Mouse (Mus musculus) C2C12 (cell line): ENCODE measurements around the gene Cops2.

Source experiments
- CTCF ChIP-seq: IDR thresholded peaks from one replicate; pipeline ENCODE4 v1.5.1; 2011; ENCODE audit not compliant: control insufficient read depth, insufficient read depth, insufficient read length
- MAX ChIP-seq: IDR thresholded peaks from one replicate; pipeline ENCODE4 v1.6.1; 2011; ENCODE audit warnings: mild to moderate bottlenecking, control low read depth
- MYOG ChIP-seq: IDR thresholded peaks from one replicate; pipeline ENCODE4 v1.6.1; 2011; ENCODE audit not compliant: control insufficient read depth, insufficient read length; ENCODE audit errors: extremely low read depth

DNA sequence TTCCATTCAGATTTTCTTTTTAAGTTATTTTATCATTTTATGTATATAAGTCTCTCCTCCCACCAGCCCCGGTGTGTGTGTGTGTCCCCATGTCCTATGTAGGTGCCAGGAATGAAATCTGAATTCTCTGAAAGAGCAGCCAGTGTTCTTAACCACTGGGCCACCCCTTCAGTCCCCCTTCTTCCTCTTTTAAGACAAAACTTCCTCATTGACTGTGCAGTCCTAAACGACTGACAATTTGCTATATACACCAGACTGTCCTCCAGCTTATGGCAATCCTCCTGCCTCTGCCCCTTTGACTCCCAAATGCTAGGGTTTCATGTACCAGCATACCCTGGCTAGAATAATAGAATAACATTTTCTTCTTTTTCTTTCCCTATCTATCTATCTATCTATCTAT, 63.8 kb downstream of the Cops2 start:
- TF ChIP-seq MYOG = no peak
- TF ChIP-seq CTCF = no peak
- no peak for TF ChIP-seq MAX
